In genomic region chr3:88949786-88950575, GRCm38 (mm10) we compare ENCODE assay signal across 8 mouse cellular contexts. TPM values are rescaled to one million over a fixed set of nuclear protein-coding genes. Genes with fewer than 3 reads are reported as not detected.
A peak's percentile ranks its signal among the peaks of the same experiment; 100 is the strongest.
DNase-seq lines count a peak whose midpoint lies in the region; ATAC-seq lines count a peak whose summit lies in the region.

No protein-coding gene starts in this region.

- peak overlapping the region; percentile 43 for H3K4me2 ChIP-seq in hindbrain, embryonic 11.5 days (replicated peaks; ENCODE audit: low read depth, low read length)

- 0 out of 2 replicates have a peak, but pooled peaks cover 2% of the 10 kb centered on the region for H3K4me1 ChIP-seq in hindbrain, embryonic 11.5 days (replicated peaks; ENCODE audit: control insufficient read depth, insufficient read depth, low read length)

- peak overlapping the region; percentile 93 for H3K4me3 ChIP-seq in hindbrain, embryonic 11.5 days (ENCODE audit: low read depth, low read length)

- peak overlapping the region; percentile 99 for H3K27ac ChIP-seq in hindbrain, embryonic 11.5 days (ENCODE audit: low read depth, low read length)

- peak; percentile 95 for DNase-seq in NIH3T3 (ENCODE audit: low read depth)
- DNase-seq in cerebellum, adult 9-10 months: peak; percentile 88
- peak; percentile 59 to 80 for DNase-seq in frontal cortex, adult 2 months (ENCODE audit: extremely low spot score in 1 of 2, low spot score in 1 of 2)
- DNase-seq in hindbrain, embryonic 11.5 days (ENCODE audit: low spot score): peak; percentile 92
- DNase-seq in layer of hippocampus, postnatal 14 days (ENCODE audit: low spot score in 2 of 2): peak; percentile 87 to 90
- DNase-seq in lung, postnatal 10 days: peak; percentile 96
- peak; percentile 84 for DNase-seq in ovary, postnatal 14 days (ENCODE audit: low spot score)
- peak; percentile 92 to 94 for DNase-seq in thymus, postnatal 10 days (ENCODE audit: low spot score in 2 of 2)

- H3K36me3 ChIP-seq in hindbrain, embryonic 11.5 days (ENCODE audit: control insufficient read depth, insufficient read depth, low read length): no peaks in the 10 kb centered on the region

- no peaks in the 10 kb centered on the region for H3K9me3 ChIP-seq in hindbrain, embryonic 11.5 days (ENCODE audit: control insufficient read depth, low read length)

- WGBS in hindbrain, embryonic 11.5 days: under 1% methylated on average over 45 of the region's 92 CpGs

- no peaks in the 10 kb centered on the region for H3K27me3 ChIP-seq in hindbrain, embryonic 11.5 days (ENCODE audit: control insufficient read depth, insufficient read depth, low read length)

- peak overlapping the region; percentile 97 for H3K9ac ChIP-seq in hindbrain, embryonic 11.5 days (ENCODE audit: low read depth, low read length)

- ATAC-seq in hindbrain, embryonic 11.5 days (ENCODE audit: low FRiP score): peak; percentile 92

RNA-seq across cellular contexts. Expression of gene Ash1l, which starts 0.4 kb away (rescaled TPM):
- 31.4 and 33.0 TPM in 2 replicates for polyA plus RNA-seq in frontal cortex, adult 2 months (2012; rRNA removed)
- 15.5 and 22.9 TPM in 2 replicates for polyA plus RNA-seq in hindbrain, embryonic 11.5 days (2014; fragmentation: Nextera tagmentation; extraction: Ambion mirVana)
- total RNA-seq in layer of hippocampus, postnatal 14 days (2021): 10 to 100 TPM; 64.3 to 66.8 TPM

RNA-seq across cellular contexts. Expression of gene Dap3, which starts 1.0 kb away (rescaled TPM):
- 114 and 120 TPM in 2 replicates for polyA plus RNA-seq in frontal cortex, adult 2 months (2012; rRNA removed)
- 145 and 167 TPM in 2 replicates for polyA plus RNA-seq in hindbrain, embryonic 11.5 days (2014; fragmentation: Nextera tagmentation; extraction: Ambion mirVana)
- total RNA-seq in layer of hippocampus, postnatal 14 days (2021): 100 to 1,000 TPM; 108 to 116 TPM

RNA-seq across cellular contexts. Expression of gene Msto1, which starts 36.2 kb away (rescaled TPM):
- polyA plus RNA-seq in frontal cortex, adult 2 months (2012; rRNA removed): 34.7 and 36.8 TPM in 2 replicates
- polyA plus RNA-seq in hindbrain, embryonic 11.5 days (2014; fragmentation: Nextera tagmentation; extraction: Ambion mirVana): 47.4 and 49.8 TPM in 2 replicates
- 10 to 100 TPM; 25.5 to 28.4 TPM for total RNA-seq in layer of hippocampus, postnatal 14 days (2021)

Comparison
In these comparisons a context has a peak if more than half of its experiments do, and no peak if none do; other contexts are left out.
1. Peak in every context shown above with its lines: DNase-seq, ATAC-seq, H3K4me3 ChIP-seq and H3K27ac ChIP-seq.